Mouse (Mus musculus) embryo, embryonic 10.5 days (tissue): ENCODE measurements around the gene Mrps14.
A peak's percentile ranks its signal among the peaks of the same experiment; 100 is the strongest.

ENCODE experiments used
- DNase-seq: peaks from one replicate; pipeline ENCODE4 v3.0.0-alpha.2; 2015; ENCODE audit warnings: low spot score

The Mrps14 gene

GRCm38 (mm10) chr1:160194529-160195336, at the start of gene Mrps14:
TSS of gene Mrps14 (plus strand) at chr1:160195215.
- peak; percentile 99 for DNase-seq

GRCm38 (mm10) chr1:160145606-160146005, 49.4 kb upstream of the Mrps14 start:
- DNase-seq: no peak

GRCm38 (mm10) chr1:160147274-160147673, 47.7 kb upstream of the Mrps14 start:
- DNase-seq: no peak

- DNase-seq: no peak
Observed at GRCm38 (mm10) chr1:160149291-160149906, 45.6 kb upstream of the Mrps14 start.

GRCm38 (mm10) chr1:160150726-160151125, 44.3 kb upstream of the Mrps14 start:
- no peak for DNase-seq

- DNase-seq: no peak
Observed at GRCm38 (mm10) chr1:160153480-160153879, 41.5 kb upstream of the Mrps14 start, which contains the start of gene Tnn. TSS of gene Tnn (minus strand) at chr1:160153580.

GRCm38 (mm10) chr1:160158190-160158589, 36.8 kb upstream of the Mrps14 start:
- no peak for DNase-seq

- DNase-seq: no peak
Observed at GRCm38 (mm10) chr1:160166600-160166999, 28.4 kb upstream of the Mrps14 start.

GRCm38 (mm10) chr1:160176903-160177302, 18.1 kb upstream of the Mrps14 start:
- DNase-seq: no peak

GRCm38 (mm10) chr1:160181216-160181615, 13.8 kb upstream of the Mrps14 start:
- no peak for DNase-seq

- DNase-seq: peak; percentile 79
Observed at GRCm38 (mm10) chr1:160184506-160184905, 10.5 kb upstream of the Mrps14 start.

GRCm38 (mm10) chr1:160195337-160195663, 285 bp downstream of the Mrps14 start:
- no peak for DNase-seq

GRCm38 (mm10) chr1:160205486-160205885, 10.5 kb downstream of the Mrps14 start:
- DNase-seq: no peak

- peak; percentile 10 for DNase-seq
Observed at GRCm38 (mm10) chr1:160209844-160210243, 14.8 kb downstream of the Mrps14 start.

- DNase-seq: peak; percentile 7
Observed at GRCm38 (mm10) chr1:160210566-160210965, 15.6 kb downstream of the Mrps14 start.

GRCm38 (mm10) chr1:160211597-160212122, 16.6 kb downstream of the Mrps14 start:
- DNase-seq: peak; percentile 43

- DNase-seq: peak; percentile 62
Observed at GRCm38 (mm10) chr1:160212123-160212691, 17.2 kb downstream of the Mrps14 start.

GRCm38 (mm10) chr1:160212703-160213669, 18.0 kb downstream of the Mrps14 start, which contains the start of gene Cacybp:
TSS of gene Cacybp (minus strand) at chr1:160212875.
- DNase-seq: peak; percentile 99

- DNase-seq: peak; percentile 49
Observed at GRCm38 (mm10) chr1:160214171-160214570, 19.2 kb downstream of the Mrps14 start.

- no peak for DNase-seq
Observed at GRCm38 (mm10) chr1:160217898-160218297, 22.9 kb downstream of the Mrps14 start.

- no peak for DNase-seq
Observed at GRCm38 (mm10) chr1:160224093-160224492, 29.1 kb downstream of the Mrps14 start.

GRCm38 (mm10) chr1:160227196-160227595, 32.2 kb downstream of the Mrps14 start:
- DNase-seq: no peak
